Mouse (Mus musculus) limb, embryonic 11.5 days (tissue): Measurements from ENCODE around the gene Inafm1. TPM values are rescaled to one million over a fixed set of nuclear protein-coding genes. Genes with fewer than 3 reads are reported as not detected.

Source experiments
- ATAC-seq: fragments of 200-750 bp; cut with Nextera tagmentation; 2 replicates; pipeline ENCODE4 v1.8.0; 2017; ENCODE audit warnings: low read depth; ENCODE audit not compliant: insufficient number of reproducible peaks, low FRiP score, low TSS enrichment
- DNase-seq: peaks from one replicate; pipeline ENCODE4 v3.0.0-alpha.2; 2015; ENCODE audit warnings: low spot score
- H3K27ac ChIP-seq: fragments of 300-500 bp; sonication (generic); replicated peaks from 2 replicates; pipeline ENCODE4 v1.5.1; 2014; ENCODE audit warnings: low read depth, mild to moderate bottlenecking, low read length
- H3K27me3 ChIP-seq: fragments of 300-500 bp; sonication (generic); 2 replicates; pipeline ENCODE4 v1.6.1; 2014; ENCODE audit warnings: mild to moderate bottlenecking, low read length, mixed read lengths; ENCODE audit not compliant: control insufficient read depth, insufficient read depth
- H3K36me3 ChIP-seq: fragments of 300-500 bp; sonication (generic); 2 replicates; pipeline ENCODE4 v1.6.1; 2014; ENCODE audit warnings: mild to moderate bottlenecking, low read length, moderate library complexity, mixed read lengths; ENCODE audit not compliant: control insufficient read depth, insufficient read depth
- H3K4me1 ChIP-seq: fragments of 300-500 bp; sonication (generic); 2 replicates; pipeline ENCODE4 v1.6.1; 2014; ENCODE audit warnings: low read length, mixed read lengths; ENCODE audit not compliant: control insufficient read depth, insufficient read depth
- H3K4me2 ChIP-seq: fragments of 300-500 bp; sonication (generic); 2 replicates; pipeline ENCODE4 v1.6.1; 2014; ENCODE audit warnings: low read depth, mild to moderate bottlenecking, moderate library complexity; ENCODE audit not compliant: severe bottlenecking
- H3K4me3 ChIP-seq: fragments of 300-500 bp; sonication (generic); 2 replicates; pipeline ENCODE4 v1.5.1; 2014; ENCODE audit warnings: low read depth, low read length
- H3K9ac ChIP-seq: fragments of 300-500 bp; sonication (generic); 2 replicates; pipeline ENCODE4 v1.6.1; 2014; ENCODE audit warnings: mild to moderate bottlenecking, low read length
- H3K9me3 ChIP-seq: fragments of 300-500 bp; sonication (generic); 2 replicates; pipeline ENCODE4 v1.6.1; 2016; ENCODE audit warnings: low read length; ENCODE audit not compliant: control insufficient read depth
- WGBS: fragments of 180-500 bp; shearing (Covaris S2); extraction: QIAGEN DNeasy Blood & Tissue Kit; methylation state at CpG from one replicate; pipeline ENCODE4 v1.1.7; 2014; 5-methylcytosine and 5-hydroxymethylcytosine counted together
- polyA plus RNA-seq: library from polyadenylated mRNA; unstranded; fragments of >200 nt; fragmentation: Nextera tagmentation; extraction: Ambion mirVana; gene quantifications from 2 replicates; pipeline ENCODE4 v1.2.1, GENCODE M21; 2014

Inafm1 gene
- 7.9 and 9.6 TPM in 2 replicates for polyA plus RNA-seq

DNA sequence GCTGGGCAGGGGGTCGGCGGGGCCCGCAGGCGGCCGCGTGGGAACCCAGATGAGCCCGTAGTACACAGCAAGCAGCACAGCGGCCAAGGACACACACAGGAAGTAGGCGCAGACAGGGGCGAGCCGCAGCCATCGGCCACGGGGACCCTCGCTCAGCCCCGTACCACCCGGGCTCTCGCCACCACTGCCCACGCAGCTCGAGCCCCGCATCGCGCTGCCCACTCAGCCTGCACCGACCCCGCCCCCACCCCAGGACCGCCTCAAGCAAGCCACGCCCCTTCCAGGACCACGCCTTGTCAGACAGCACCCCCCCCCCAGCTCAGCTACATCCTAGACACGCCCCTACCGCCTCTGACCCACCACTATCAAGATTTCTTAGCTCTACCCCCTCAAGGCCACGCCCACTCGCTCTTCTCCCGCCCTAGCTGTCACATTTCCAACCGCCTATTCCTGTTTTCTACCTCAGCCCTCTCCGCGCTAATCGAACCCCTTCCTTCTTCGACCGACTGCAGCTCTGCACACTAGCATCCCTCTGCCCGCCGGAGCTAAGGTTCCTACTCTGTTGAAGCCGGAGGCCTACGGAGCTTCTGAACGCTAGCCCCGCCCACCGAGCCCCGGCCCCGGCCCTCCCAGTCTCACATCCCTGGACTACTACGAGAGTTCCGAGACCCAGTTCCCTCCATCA lies at the start of gene Inafm1:
Inafm1 (minus strand) TSS at position 537 of the 685 bp plus-strand sequence.
- WGBS: 1% methylated on average over 34 of the region's 49 CpGs
- Histone ChIP-seq H3K27ac (peak within 1 kb of the TSS; percentile 80), H3K27me3 (no peaks in the 10 kb centered on the region), H3K9ac (peak within 1 kb of the TSS; percentile 61), H3K36me3 (peaks cover 9% of the 10 kb centered on the region), H3K4me2 (peak within 1 kb of the TSS; percentile 98), H3K4me1 (peaks cover 14% of the 10 kb centered on the region), H3K4me3 (peak within 1 kb of the TSS; percentile 66), H3K9me3 (no peaks in the 10 kb centered on the region)
- peak; percentile 90 for DNase-seq
- peak; percentile 82 for ATAC-seq

DNA sequence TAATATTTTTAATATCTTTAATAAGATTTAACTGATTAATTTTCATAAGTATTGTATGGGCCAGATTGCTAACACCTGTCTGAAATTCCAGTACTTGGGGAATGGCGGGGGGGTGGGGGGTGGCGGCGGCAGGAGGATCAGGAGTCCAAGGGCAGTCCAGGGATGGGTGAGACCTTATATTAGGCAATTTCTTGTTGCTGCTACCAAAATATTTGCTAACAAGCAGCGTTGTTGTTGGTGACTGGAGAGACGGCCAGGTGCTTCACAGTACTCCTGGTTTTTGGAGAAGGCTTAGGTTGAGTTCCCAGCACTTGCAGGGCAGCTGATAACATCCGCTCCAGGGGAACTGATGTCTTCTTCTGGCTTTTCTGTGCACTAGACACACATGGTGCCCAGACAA lies 47.1 kb upstream of the Inafm1 start:
- DNase-seq (no peak), ATAC-seq (no peak)
- Histone ChIP-seq H3K9ac (no peak overlapping the region), H3K4me3 (no peak overlapping the region), H3K4me1 (no peaks in the 10 kb centered on the region), H3K9me3 (no peaks in the 10 kb centered on the region), H3K27ac (no peak overlapping the region), H3K36me3 (no peaks in the 10 kb centered on the region), H3K27me3 (no peaks in the 10 kb centered on the region), H3K4me2 (no peak overlapping the region)
- WGBS: 88% methylated on average over 6 of the region's 6 CpGs

DNA sequence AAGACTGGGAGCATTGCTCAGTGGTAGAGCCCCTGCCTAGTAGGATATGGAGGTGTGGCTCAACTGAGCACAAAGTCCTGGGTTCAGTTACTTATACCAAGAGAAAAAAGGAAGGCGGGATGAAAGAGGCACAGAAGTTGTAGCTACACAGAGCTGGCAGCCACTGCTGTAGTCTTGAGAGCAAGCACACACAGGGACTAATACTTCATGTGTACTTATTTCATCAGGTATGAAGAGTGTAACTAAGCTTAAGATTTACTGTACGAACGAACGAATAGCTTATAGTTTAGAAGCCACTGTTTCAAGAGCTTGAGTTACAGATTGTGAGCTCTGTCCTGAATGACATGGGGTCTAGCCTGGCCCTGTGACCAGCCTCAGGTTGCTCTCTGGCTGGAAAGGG lies 45.8 kb upstream of the Inafm1 start:
- Histone ChIP-seq H3K9me3 (no peaks in the 10 kb centered on the region), H3K4me3 (no peak overlapping the region), H3K9ac (no peak overlapping the region), H3K36me3 (no peaks in the 10 kb centered on the region), H3K4me2 (no peak overlapping the region), H3K4me1 (0 out of 2 replicates have a peak, but pooled peaks cover 2% of the 10 kb centered on the region), H3K27me3 (no peaks in the 10 kb centered on the region), H3K27ac (no peak overlapping the region)
- 91% methylated on average over 4 of the region's 4 CpGs for WGBS
- ATAC-seq (no peak), DNase-seq (no peak)

DNA sequence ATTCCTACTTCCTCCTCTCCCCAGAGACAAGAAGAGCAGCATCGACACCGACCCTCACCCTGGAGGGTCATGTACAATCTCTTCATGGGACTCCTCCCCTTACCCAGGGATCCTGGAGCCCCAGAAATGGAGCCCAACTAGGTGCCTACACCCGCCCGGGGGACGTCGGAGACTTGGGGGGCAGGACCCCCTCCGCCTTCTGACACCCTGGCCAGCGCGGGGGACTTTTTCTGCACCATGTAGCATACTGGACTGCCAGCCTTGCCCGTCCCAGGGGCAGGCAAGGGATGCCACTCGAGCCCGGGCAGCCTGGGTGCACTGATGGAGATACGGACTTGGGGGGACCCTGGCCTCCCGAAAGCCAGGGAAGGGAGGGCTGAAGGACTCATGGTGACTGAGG lies 43.7 kb upstream of the Inafm1 start:
- H3K36me3 ChIP-seq: no peaks in the 10 kb centered on the region
- peaks cover 16% of the 10 kb centered on the region for H3K4me1 ChIP-seq
- DNase-seq (no peak), ATAC-seq (no peak)
- H3K27me3 ChIP-seq: no peaks in the 10 kb centered on the region
- no peak overlapping the region for H3K4me3 ChIP-seq
- 80% methylated on average over 14 of the region's 14 CpGs for WGBS
- no peak overlapping the region for H3K9ac ChIP-seq
- H3K27ac ChIP-seq: no peak overlapping the region
- no peaks in the 10 kb centered on the region; the same call in 1 of the 2 replicates for H3K9me3 ChIP-seq
- H3K4me2 ChIP-seq: no peak overlapping the region

DNA sequence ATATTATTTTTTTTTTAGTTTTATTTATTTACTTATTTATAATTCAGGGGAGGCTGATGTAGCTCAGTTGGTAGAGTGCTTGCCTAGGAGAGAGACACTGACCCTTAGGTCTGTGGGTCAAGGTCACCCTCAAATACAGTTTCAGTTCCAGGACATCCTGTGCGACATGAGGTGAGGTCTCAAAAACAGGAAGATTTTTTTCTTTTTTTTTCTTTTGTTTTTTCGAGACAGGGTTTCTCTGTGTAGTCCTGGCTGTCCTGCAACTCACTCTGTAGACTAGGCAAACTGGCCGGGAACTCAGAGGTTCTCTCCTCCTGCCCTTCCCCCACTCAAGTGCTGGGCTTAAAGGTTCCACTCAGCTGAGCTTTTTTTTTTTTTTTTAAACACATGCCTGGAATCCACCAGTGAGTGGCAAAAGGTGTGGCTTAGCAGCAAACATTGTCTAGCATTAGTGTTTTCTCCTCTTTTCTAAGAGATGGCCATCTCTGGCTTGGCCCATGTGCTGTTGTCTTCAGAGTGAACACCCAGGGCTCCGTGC lies 41.9 kb upstream of the Inafm1 start:
- WGBS: 67% methylated on average over 4 of the region's 4 CpGs
- peaks cover 25% of the 10 kb centered on the region for H3K4me1 ChIP-seq

DNA sequence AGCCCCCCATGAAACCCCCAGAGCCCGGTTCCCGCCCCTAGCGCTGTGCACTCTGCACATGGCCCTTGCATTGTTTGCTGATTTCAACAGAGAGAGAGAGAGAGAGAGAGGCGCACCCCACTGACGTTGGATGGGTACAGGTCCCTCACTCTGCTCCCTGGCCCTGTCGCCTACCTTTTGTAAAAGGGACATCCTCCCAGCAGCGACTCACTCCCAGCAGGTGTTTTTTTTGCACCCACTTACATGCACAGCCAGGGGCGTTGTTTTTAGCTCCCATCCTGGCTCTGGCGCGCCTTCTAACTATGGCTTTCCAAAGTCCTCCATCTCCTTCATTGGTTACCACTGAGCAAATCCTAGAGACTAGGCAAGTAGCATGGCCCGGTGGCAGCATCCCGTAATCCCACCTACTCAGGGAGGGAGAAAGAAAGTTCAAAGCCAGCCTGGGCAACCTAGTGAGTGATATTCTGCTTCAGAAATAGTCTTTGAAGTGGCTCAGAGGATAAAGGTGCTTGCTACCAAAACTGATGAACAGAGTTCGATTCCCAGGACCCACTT lies 40.9 kb upstream of the Inafm1 start:
- WGBS: 9% methylated on average over 13 of the region's 13 CpGs
- DNase-seq: no peak
- no peaks in the 10 kb centered on the region; the same call in 1 of the 2 replicates for H3K9me3 ChIP-seq
- peak; percentile 2; the same call in 1 of the 2 replicates for ATAC-seq
- H3K27ac ChIP-seq: peak overlapping the region; percentile 67; the same call in 1 of the 2 replicates
- peak overlapping the region; percentile 69 for H3K4me3 ChIP-seq
- H3K4me1 ChIP-seq: peaks cover 29% of the 10 kb centered on the region
- H3K27me3 ChIP-seq: no peaks in the 10 kb centered on the region
- peak overlapping the region; percentile 98 for H3K4me2 ChIP-seq
- no peaks in the 10 kb centered on the region for H3K36me3 ChIP-seq
- peak overlapping the region; percentile 63 for H3K9ac ChIP-seq

More for the DNA sequence above, 41.9 kb upstream of the Inafm1 start:
- ATAC-seq (no peak), DNase-seq (no peak)
- Histone ChIP-seq H3K9me3 (no peaks in the 10 kb centered on the region; the same call in 1 of the 2 replicates), H3K4me3 (no peak overlapping the region), H3K27ac (no peak overlapping the region), H3K36me3 (no peaks in the 10 kb centered on the region), H3K4me2 (no peak overlapping the region), H3K27me3 (no peaks in the 10 kb centered on the region), H3K9ac (no peak overlapping the region)

DNA sequence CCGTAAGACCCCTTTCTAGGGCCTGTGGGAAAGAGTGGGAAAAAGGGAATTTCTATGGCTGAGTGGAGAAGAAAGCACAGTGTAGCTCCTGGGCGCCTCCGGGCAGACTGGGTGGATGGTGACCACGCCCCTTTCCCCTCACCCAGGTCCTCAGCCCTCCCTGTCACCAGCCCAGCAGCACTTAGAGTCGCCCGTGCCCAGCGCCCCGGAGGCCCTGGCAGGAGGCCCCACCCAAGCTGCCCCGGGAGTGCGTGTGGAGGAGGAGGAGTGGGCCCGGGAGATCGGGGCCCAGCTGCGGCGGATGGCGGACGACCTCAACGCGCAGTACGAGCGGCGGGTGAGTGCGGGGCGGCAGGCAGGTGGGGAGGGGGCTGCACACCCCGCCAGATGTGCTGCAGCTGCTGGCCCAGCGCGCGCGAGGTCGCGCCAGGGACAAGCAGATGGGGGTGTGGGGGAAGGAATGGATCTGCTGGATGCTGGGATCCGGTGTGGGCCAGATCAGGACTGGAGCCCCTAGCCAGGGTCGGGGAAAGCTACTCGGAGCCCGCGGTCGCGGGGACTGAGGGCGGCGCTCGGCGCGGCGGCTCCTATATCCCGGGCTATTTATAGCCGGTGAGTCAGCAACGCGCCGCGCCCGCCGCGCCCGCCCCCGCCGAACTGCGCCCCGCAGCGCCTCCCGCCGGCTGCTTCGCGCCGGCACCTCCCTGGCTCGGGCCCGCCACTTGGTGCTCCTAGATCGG lies 40.2 kb upstream of the Inafm1 start:
- H3K4me3 ChIP-seq: peak overlapping the region; percentile 69
- H3K27me3 ChIP-seq: no peaks in the 10 kb centered on the region
- WGBS: under 1% methylated on average over 65 of the region's 66 CpGs
- peak overlapping the region; percentile 67 for H3K27ac ChIP-seq
- ATAC-seq (peak; percentile 61), DNase-seq (peak; percentile 83)
- no peaks in the 10 kb centered on the region for H3K36me3 ChIP-seq
- peak overlapping the region; percentile 98 for H3K4me2 ChIP-seq
- no peaks in the 10 kb centered on the region; the same call in 1 of the 2 replicates for H3K9me3 ChIP-seq
- H3K9ac ChIP-seq: peak overlapping the region; percentile 63
- peaks cover 34% of the 10 kb centered on the region for H3K4me1 ChIP-seq

DNA sequence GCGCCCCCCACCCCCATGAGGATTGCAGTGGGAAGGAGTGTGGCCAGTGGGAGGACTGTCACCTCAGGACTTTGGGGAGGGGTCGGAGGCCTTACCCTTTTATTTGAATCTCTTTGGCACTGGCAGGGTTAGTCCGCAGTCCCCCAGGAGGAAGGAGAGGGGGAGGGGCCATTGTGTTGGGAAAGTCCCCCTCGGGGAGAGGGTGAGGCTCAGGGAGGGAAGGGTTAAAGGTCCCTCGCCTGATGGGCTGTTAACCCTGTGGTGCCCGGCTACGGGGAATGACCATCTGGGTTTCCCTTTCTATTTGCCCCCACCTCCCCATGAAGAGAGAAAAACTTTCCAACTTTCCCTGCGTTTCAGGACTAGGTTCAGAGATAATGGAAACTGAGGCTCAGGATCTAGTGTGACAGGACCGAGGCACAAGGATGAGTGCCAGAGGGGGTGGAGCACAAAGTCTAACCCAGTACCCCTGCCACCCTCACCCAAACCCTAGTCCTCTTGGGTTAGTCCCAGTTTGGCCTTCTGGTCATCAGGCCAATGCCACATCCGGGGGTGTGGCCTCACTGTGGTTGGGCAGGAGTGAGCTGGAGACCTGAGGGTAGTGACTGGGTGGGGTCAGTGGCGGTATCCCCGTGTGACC lies 39.4 kb upstream of the Inafm1 start:
- WGBS: 0% methylated on average over 12 of the region's 12 CpGs
- Histone ChIP-seq H3K4me1 (peaks cover 34% of the 10 kb centered on the region), H3K4me2 (peak overlapping the region; percentile 98), H3K36me3 (no peaks in the 10 kb centered on the region), H3K27ac (peak overlapping the region; percentile 74), H3K27me3 (no peaks in the 10 kb centered on the region), H3K9me3 (no peaks in the 10 kb centered on the region; the same call in 1 of the 2 replicates), H3K9ac (peak overlapping the region; percentile 89), H3K4me3 (peak overlapping the region; percentile 69)
- DNase-seq (peak; percentile 85), ATAC-seq (peak; percentile 19; the same call in 1 of the 2 replicates)
